In genomic region chr17:27056170-27056569, GRCm38 (mm10) we compare ENCODE assay signal across 8 mouse cellular contexts. TPM values are rescaled to one million over a fixed set of nuclear protein-coding genes. Genes with fewer than 3 reads are reported as not detected.
A peak's percentile ranks its signal among the peaks of the same experiment; 100 is the strongest.
DNase-seq lines count a peak whose midpoint lies in the region; ATAC-seq and TF ChIP-seq lines count a peak whose summit lies in the region.

No protein-coding gene starts in this region.

- WGBS in forebrain, postnatal 0 days: under 1% methylated on average over 13 of the region's 13 CpGs
- under 1% methylated on average over 13 of the region's 13 CpGs for WGBS in hindbrain, embryonic 15.5 days
- WGBS in liver, embryonic 12.5 days (ENCODE audit: insufficient replicate concordance): 0% methylated on average over 13 of the region's 13 CpGs

- H3K9ac ChIP-seq in forebrain, postnatal 0 days: no peak overlapping the region
- H3K9ac ChIP-seq in hindbrain, embryonic 15.5 days: no peak overlapping the region
- H3K9ac ChIP-seq in liver, embryonic 12.5 days: no peak overlapping the region

- H3K27me3 ChIP-seq in forebrain, postnatal 0 days (ENCODE audit: insufficient read depth, low read length): peaks cover 36% of the 10 kb centered on the region
- H3K27me3 ChIP-seq in hindbrain, embryonic 15.5 days: peaks cover 56% of the 10 kb centered on the region
- peaks cover 52% of the 10 kb centered on the region for H3K27me3 ChIP-seq in liver, embryonic 12.5 days (replicated peaks)

- H3K4me2 ChIP-seq in forebrain, postnatal 0 days (ENCODE audit: low read depth): peak overlapping the region; percentile 74
- peak overlapping the region; percentile 82 for H3K4me2 ChIP-seq in hindbrain, embryonic 15.5 days
- H3K4me2 ChIP-seq in liver, embryonic 12.5 days: peak overlapping the region; percentile 69

- TF ChIP-seq CTCF in forebrain, postnatal 0 days (IDR thresholded peaks at IDR 0.05; ENCODE audit: low read depth): no peak

- no peaks in the 10 kb centered on the region for H3K9me3 ChIP-seq in forebrain, postnatal 0 days (ENCODE audit: low read length)
- H3K9me3 ChIP-seq in hindbrain, embryonic 15.5 days: no peaks in the 10 kb centered on the region
- H3K9me3 ChIP-seq in liver, embryonic 12.5 days (replicated peaks): no peaks in the 10 kb centered on the region

- no peaks in the 10 kb centered on the region for H3K36me3 ChIP-seq in forebrain, postnatal 0 days (ENCODE audit: insufficient read depth)
- H3K36me3 ChIP-seq in hindbrain, embryonic 15.5 days: no peaks in the 10 kb centered on the region
- H3K36me3 ChIP-seq in liver, embryonic 12.5 days: no peaks in the 10 kb centered on the region

- no peak overlapping the region for H3K4me3 ChIP-seq in forebrain, postnatal 0 days (ENCODE audit: low read depth, low read length)
- peak overlapping the region; percentile 47 for H3K4me3 ChIP-seq in hindbrain, embryonic 15.5 days
- peak overlapping the region; percentile 58 for H3K4me3 ChIP-seq in liver, embryonic 12.5 days

- no peaks in the 10 kb centered on the region for H3K4me1 ChIP-seq in forebrain, postnatal 0 days (ENCODE audit: insufficient read depth)
- H3K4me1 ChIP-seq in hindbrain, embryonic 15.5 days (replicated peaks): peaks cover 22% of the 10 kb centered on the region
- peaks cover 38% of the 10 kb centered on the region for H3K4me1 ChIP-seq in liver, embryonic 12.5 days

- H3K27ac ChIP-seq in forebrain, postnatal 0 days (ENCODE audit: low read depth, low read length): no peak overlapping the region
- peak overlapping the region; percentile 59 for H3K27ac ChIP-seq in hindbrain, embryonic 15.5 days (replicated peaks)
- peak overlapping the region; percentile 57; the same call in 1 of the 2 replicates for H3K27ac ChIP-seq in liver, embryonic 12.5 days

- no peak for ATAC-seq in forebrain, postnatal 0 days
- ATAC-seq in hindbrain, embryonic 15.5 days (ENCODE audit: low FRiP score, low read depth): no peak
- ATAC-seq in liver, embryonic 12.5 days: peak; percentile 48

- DNase-seq in CD8-positive naive resting alpha-beta T cell, adult 2 months (ENCODE audit: low read depth in 2 of 2, low spot score in 2 of 2): peak; percentile 67 to 79
- DNase-seq in adrenal gland, adult 8-10 months: peak; percentile 63
- no peak for DNase-seq in forebrain, postnatal 0 days
- DNase-seq in natural killer cell, adult 2 months (ENCODE audit: low spot score in 2 of 2): peak; percentile 66 to 71
- peak; percentile 76 for DNase-seq in thymus, postnatal 4 days
- DNase-seq in layer of hippocampus, adult 8-10 months (ENCODE audit: low spot score in 2 of 2): no peak

RNA-seq across cellular contexts. Expression of gene Itpr3, which starts 0.9 kb away (rescaled TPM):
- total RNA-seq in adrenal gland, adult 8-10 months (2022): 10 to 100 TPM in 2 of 4 experiments, 1 to 10 TPM in 2; 7.6 to 16.6 (median 11.2) TPM
- 1.8 and 2.9 TPM in 2 replicates for total RNA-seq in forebrain, postnatal 0 days (2014; rRNA removed)
- 0.30 TPM in 2 replicates for polyA plus RNA-seq in forebrain, postnatal 0 days (2015; fragmentation: Nextera tagmentation; extraction: Ambion mirVana)
- 0.79 and 1.2 TPM in 2 replicates for polyA plus RNA-seq in hindbrain, embryonic 15.5 days (2015; fragmentation: Nextera tagmentation; extraction: Ambion mirVana)
- polyA plus RNA-seq in liver, embryonic 12.5 days (2016; fragmentation: Nextera tagmentation; extraction: Ambion mirVana): 1.2 and 1.3 TPM in 2 replicates
- total RNA-seq in layer of hippocampus, adult 8-10 months (2022): 1 to 10 TPM; 3.0 to 4.8 (median 3.7) TPM

RNA-seq across cellular contexts. Expression of gene Bak1, which starts 27.4 kb away (rescaled TPM):
- 10 to 100 TPM; 30.6 to 34.9 (median 32.4) TPM for total RNA-seq in adrenal gland, adult 8-10 months (2022)
- 36.5 and 48.1 TPM in 2 replicates for total RNA-seq in forebrain, postnatal 0 days (2014; rRNA removed)
- polyA plus RNA-seq in forebrain, postnatal 0 days (2015; fragmentation: Nextera tagmentation; extraction: Ambion mirVana): 2.5 and 3.5 TPM in 2 replicates
- 4.1 and 4.5 TPM in 2 replicates for polyA plus RNA-seq in hindbrain, embryonic 15.5 days (2015; fragmentation: Nextera tagmentation; extraction: Ambion mirVana)
- polyA plus RNA-seq in liver, embryonic 12.5 days (2016; fragmentation: Nextera tagmentation; extraction: Ambion mirVana): 2.7 and 3.2 TPM in 2 replicates
- total RNA-seq in layer of hippocampus, adult 8-10 months (2022): 10 to 100 TPM; 11.6 to 15.9 (median 13.7) TPM

Comparison
In these comparisons a context has a peak if more than half of its experiments do, and no peak if none do; other contexts are left out.
1. DNase-seq: peak in CD8-positive naive resting alpha-beta T cell, adult 2 months (2 of 2), adrenal gland, adult 8-10 months (single experiment), natural killer cell, adult 2 months (2 of 2) and thymus, postnatal 4 days (single experiment); none in forebrain, postnatal 0 days (single experiment) and layer of hippocampus, adult 8-10 months (0 of 2).
2. Peak in every context shown above with its lines, with median percentiles within 50 percentile points of each other: H3K4me2 ChIP-seq.